Mouse (Mus musculus): ENCODE data around the gene AU022252. TPM values are rescaled to one million over a fixed set of nuclear protein-coding genes. Genes with fewer than 3 reads are reported as not detected.

Gene AU022252
- total RNA-seq, 2 experiments from 2014 or later = 19.3 to 21.2 TPM

DNA sequence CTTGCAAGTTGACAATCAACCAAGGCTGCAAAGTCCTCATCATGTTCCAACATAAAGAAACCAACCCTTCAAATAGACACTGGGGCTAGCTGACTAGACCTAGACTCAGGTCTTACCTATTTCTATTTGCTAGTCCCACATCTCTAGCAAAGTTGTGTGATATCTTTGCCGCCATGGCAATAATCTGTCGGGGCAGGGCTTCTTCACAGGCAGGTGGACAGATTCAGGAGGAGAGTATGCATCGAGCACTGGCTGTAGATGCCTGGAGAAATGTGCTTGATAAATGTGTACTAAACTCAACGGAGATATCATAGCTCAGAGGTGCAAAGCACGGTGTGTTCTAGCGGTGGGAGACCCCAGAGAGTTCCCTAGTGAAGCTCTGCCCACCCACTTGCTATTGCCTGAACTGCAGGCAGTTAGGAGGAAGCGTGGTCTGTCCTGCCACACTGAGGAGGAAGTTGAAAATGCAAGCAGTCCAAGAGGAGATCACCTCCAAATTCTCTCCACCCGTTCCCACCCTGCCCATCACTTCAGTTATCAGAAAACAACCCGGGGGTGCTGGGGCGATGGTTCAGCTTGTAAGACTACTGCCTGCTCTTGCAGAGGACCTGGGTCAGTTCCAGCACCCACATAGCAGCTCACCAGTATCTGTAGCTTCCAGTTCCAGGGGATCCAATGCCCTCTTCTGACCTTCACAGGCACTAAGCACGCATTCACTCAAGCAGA lies 44.3 kb downstream of the AU022252 start:
- DNase-seq = no peak

DNA sequence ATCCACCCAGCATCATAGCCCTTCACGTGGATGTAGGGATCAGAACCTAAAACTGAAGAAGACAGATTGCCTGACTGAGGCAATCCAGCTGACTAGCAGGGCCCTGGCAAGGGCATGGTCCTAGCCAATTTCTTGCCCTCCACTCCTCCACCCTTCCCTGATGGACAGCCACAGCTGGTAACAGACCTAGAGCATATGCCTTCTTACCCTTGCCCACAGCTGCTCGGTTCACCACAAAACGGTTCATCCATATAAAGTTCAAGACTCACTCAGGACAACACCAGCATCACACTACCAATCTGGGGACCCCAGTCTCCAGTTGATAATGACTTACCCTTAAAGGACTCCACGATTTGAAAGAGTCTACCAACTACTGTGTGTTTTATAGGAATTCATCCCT lies 46.7 kb downstream of the AU022252 start:
- DNase-seq = no peak

DNA sequence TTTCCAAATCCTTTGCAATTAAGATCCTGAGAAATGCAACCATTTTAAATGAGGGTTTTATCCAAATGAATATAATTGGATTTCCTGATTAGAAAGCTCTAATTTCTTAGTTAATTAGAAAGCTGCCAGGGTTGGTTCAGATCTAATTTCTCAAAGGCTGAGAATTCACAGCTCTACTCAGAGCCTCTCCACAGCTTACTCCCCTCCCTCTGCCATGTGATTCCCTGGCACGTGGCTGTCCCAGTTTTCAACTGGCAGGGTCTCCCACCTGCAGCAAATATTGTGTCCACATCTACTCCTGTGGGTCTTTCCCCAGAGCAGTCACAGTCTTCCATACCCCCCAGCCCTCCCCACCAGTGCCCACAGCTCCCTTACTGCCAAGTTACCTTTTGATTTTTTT lies 49.0 kb downstream of the AU022252 start:
- no peak for DNase-seq

DNA sequence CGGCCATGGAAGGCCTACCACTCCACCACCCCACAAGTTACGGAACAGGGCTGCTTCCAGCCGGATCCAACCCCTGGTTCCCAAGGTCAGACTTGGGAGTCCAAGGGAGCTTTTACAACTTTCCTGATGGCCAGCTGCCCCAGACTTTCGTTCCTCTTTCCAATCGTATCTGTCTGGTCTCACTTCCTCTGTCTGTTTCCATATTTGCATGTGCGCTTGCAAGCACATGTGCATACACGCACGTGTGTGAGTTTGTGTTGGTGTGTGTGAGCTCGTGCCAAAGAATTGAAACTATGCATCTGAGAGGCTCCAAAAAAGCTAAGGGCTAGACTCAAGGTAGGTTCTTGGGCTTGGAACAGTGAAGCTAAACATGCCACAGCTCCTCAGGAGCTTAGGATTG lies 51.1 kb downstream of the AU022252 start:
- DNase-seq = no peak

DNA sequence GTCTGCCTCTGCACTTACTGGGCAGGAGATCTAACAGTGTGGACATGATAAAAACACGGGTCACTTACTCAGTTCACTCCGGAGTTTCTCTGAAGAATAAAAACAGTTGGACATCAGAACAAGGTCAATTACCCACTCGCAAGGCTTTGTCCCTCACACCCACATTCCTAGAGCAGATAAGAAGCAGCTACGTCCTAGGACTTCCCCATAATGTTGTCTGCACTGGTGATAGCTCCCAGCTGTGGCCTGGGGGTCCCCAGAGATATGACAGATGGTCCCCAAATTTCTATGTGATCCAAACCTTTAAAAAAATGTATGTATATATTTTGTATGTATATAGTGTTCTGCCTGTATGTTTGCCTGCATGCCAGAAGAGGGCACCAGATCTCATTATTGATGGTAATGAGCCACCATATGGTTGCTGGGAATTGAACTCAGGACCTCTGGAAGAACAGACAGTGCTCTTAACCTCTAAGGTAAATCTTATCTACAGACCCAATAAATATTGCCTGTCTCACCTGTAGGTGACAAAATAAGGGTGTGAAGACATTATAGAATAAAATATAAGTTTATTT lies 52.3 kb downstream of the AU022252 start:
- DNase-seq = no peak

DNA sequence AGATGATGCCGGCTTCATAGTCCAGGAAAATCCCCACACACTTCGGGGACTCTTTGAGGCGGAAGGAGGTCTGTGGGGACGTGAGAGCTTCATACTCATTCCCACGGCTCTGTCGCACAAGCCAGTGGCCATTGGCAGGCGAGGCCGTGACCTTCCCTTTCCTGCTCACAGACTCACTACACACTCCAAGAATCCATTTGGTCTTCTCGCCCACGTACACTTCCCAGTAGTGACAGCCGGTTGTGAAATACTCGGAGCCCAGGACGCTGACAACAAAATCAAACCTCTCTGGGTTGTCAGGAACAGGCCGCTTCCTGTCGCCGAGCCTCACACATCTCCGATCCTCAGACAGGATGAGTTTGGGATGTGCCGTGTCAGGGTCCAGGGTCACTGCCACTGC lies 54.2 kb downstream of the AU022252 start:
- no peak for DNase-seq

DNA sequence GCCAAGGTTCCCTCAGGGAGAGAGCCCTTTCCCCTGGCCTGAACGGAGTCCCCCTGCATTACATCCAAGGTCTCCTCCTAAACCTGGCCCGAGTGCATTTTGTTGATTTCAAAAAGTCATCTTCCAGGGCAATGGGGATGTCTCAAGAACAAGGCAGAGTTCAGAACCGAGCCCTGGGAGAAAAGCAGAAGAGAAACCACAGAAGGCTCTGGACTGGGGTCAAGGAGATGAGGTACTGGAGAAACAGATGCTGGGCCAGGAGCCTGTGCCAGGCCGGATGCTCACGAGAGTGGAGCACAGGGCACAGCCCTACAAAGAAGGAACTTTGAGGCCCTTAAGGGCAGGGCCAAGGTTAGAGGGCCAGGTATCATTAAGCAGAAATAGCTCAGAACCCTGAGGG lies 54.8 kb downstream of the AU022252 start:
- no peak for DNase-seq

DNA sequence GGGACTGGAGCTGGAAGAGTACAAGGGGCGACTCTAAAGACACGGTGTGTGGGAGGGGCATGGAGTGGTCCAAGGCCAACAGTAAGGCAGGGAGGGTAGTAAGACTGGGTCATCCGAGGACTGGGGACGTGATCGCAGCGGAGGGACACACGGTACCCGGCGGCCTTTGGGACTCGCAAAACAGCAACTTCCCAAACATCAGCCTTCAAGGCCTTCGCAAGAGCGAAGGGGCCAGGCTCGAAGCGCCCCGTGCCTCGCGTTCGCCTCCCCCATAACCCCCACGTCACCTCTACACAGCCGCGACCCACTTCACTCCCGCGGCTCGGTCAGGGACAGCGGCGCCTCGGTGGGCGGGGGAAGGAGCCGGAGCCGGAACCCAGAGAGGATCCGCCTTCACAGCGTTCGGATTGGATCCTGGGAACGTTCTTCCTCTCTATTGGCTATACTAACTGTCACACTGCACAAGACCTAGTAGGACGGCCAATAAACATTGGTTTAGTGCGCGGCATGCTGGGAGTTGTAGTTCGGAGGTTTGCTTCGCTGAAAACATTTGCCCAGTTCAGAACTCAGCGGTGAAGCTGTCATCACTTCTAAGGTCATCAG lies 58.6 kb downstream of the AU022252 start, which contains the start of gene Zfp691:
TSS of gene Zfp691 (minus strand) at position 345 of the 603 bp plus-strand sequence.
- peak; percentile 87 for DNase-seq

DNA sequence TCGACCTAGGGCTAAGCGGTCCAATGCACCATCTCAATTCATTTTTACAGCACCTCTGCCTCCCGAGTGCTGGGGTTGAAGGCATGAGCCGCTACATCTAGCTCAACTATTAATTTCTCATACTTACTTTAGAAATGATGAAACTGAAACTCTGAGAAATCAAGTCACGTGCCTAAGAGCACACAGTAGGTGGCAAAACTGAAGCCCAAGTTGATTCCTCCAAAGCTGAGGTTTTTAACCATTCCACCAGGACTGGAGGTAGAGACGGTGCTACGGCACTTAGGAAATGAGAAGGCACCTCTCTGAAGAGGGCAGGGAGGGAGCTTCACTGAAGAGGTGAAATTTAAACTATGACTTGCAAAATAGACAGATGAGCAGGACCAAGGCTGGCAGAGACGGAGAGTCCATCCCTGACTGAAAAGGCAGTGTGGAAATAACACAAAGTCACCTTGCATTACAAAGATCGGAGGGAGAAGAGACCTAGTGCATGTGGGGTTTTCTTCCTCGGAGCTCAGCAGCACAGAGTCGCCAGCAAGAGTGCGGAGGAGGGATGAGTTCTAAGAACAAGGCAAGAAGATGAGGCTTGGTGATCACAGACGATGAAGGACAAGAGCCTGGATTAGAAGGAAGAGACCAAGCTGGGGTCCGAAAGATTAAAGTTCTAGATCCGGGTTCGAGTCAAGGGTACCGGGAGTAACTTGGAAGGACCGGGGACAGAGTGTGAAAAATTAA lies 59.4 kb downstream of the AU022252 start:
- no peak for DNase-seq

DNA sequence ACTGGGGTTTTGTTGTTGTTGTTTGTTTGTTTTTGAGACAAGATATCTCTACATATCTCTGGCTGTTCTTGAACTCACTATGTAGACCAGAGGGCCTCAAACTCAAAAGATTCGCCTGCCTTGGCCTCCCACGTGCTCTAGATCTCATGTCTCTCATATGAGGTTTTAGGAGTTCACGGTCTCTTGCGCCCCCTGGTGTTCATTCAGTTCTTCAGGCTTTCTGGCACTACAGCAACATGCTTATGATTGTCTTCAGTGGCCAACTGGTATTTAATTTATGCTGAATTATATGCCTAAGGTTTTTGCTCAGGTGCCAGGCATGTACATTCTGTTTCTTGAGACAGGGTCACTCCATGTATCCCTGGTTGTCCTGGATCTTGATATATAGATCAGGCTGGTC lies 64.8 kb downstream of the AU022252 start:
- DNase-seq = peak; percentile 85

DNA sequence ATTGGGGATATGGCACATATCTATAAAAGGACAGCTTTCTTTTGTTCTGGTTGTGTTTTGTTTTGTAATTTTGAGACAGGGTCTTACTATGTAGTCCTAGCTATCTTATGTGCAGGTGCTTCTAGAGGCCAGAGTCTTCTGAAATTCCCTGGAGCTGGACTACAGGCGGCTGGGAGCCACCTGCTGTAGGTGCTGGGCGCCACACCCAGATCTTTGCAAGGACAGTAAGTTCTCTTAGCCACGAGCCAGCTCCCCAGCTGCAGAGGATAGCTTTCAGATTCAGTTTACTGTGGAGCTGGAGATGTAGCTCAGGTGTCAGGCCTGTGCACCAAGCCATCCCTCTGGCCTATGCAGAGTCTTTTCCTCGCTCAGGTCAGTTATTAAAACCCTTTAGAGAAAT lies 65.4 kb downstream of the AU022252 start:
- DNase-seq = no peak

DNA sequence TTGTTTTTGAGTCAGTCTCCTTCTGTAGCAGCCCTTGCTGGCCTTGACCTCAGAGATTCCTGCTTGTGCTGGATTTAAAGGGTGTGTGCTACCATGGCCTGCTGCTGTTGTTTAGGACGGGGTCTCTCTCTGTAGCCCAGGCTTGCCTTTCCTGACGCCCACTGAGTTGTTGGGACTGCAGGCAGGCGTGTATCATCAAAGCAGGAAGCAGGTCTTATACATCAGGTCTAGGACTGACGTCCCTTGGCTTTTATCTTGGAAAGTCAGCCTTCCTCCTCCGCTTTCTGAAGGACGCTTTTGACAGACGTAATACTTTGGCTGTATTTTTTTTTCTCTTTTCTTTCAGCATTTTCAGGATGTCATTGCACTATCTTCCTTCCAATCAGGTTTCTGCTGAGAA lies 66.6 kb downstream of the AU022252 start:
- no peak for DNase-seq

DNA sequence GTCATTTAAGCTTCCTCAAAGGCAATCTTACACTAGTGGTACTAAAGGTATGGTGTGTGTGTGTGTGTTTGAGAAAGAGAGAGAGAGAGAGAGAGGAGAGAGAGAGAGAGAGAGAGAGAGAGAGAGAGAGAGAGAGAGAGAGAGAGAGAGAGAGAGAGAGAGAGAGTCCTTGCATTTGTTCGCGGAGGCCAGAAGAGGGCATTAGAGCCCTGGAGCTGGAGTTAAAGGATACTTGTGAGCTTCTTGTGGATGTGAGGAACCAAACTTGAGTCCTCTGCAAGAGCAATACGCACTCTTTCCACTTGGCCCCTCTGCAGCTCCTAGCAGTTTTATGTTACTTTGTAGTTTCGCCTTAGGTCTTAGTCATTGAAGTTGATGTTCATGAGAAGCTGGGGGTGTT lies 69.5 kb downstream of the AU022252 start:
- no peak for DNase-seq

DNA sequence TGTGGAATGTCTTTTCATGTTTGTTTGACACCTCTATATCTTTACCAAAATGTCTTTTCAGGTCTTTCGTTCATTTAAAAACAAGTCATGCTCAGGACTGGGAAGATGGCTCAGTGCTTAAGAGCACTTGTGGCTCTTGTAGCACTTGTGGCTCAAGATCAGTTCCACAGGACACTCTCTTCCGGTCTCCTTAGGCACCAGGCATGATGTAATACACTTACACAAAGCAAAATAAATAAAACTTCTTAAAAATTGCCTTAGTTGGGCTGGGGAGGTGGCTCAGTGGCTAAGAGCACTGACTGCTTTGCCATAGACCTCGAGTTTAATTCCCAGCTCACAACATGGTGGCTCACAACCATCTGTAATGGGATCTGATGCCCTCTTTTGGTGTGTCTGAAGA lies 71.2 kb downstream of the AU022252 start:
- no peak for DNase-seq

DNA sequence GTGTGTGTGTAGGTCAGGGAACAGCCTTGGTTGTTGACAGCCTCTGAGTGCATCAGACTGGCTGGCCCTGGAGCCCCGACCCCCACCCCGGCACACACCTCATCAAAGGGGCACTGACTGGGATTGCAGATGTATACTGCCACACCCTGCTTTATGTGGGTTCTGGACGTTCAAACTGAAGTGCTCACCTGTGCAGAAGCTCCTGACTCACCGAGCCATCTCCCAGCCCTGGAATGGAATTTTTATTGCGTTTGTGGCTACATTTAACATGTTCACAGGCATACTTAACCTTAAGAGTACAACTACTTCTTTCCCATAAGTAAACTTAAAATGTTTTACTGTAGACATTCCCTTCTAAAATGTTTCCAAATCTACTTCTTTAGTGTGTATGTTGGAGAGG lies 74.6 kb downstream of the AU022252 start:
- no peak for DNase-seq

DNA sequence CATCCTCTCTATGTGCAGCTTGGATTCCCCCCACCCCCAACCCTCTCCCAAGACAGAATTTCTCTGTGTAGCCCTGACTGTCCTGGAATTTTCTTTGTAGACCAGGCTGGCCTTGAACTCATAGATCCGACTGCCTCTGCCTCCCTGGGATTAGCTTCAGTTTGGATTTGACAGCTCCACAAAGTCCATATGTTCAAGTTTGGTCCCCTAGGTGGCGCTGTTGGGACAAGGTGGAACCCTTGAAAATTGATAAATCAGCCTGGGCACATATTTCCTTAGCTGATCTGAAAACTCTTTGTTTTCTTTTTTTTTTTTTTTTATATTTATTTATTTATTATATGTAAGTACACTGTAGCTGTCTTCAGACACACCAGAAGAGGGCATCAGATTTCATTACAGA lies 75.3 kb downstream of the AU022252 start:
- DNase-seq = peak; percentile 70

Other genes with a start within 250 kb of the AU022252 start
- gene Slc2a1, start 124.0 kb downstream of the AU022252 start, total RNA-seq (2021) = 1 to 10 TPM; 5.2 to 5.4 TPM
- gene Zfp691, start 58.5 kb downstream of the AU022252 start, total RNA-seq (2021) = 1 to 10 TPM; 8.7 to 8.9 TPM
- gene Ermap, start 42.7 kb downstream of the AU022252 start, total RNA-seq (2021) = 1 to 10 TPM in 1 of 2 experiments, under 1 TPM in 1; 0.49 to 1.9 TPM
- gene Svbp, start 37.4 kb downstream of the AU022252 start, total RNA-seq (2021) = 10 to 100 TPM; 38.2 to 44.7 TPM
- not detected for gene Tmem269, start 14.5 kb downstream of the AU022252 start, total RNA-seq (2021)
- gene P3h1, start 203 bp upstream of the AU022252 start, total RNA-seq (2021) = 10 to 100 TPM; 23.3 to 30.5 TPM
- 10 to 100 TPM; 12.8 to 17.0 TPM for gene Cldn19, start 22.7 kb upstream of the AU022252 start, total RNA-seq (2021)
- 100 to 1,000 TPM; 547 to 553 TPM for gene Ybx1, start 61.9 kb upstream of the AU022252 start, total RNA-seq (2021)
- gene Ppih, start 87.8 kb upstream of the AU022252 start, total RNA-seq (2021) = 10 to 100 TPM; 15.2 to 15.4 TPM
- under 1 TPM; 0.21 to 0.56 TPM for gene Ccdc30, start 182.8 kb upstream of the AU022252 start, total RNA-seq (2021)
- 1 to 10 TPM; 3.8 to 5.5 TPM for gene Ppcs, start 189.7 kb upstream of the AU022252 start, total RNA-seq (2021)
- not detected for gene Zmynd12, start 190.1 kb upstream of the AU022252 start, total RNA-seq (2021)

All from gastrocnemius, postnatal 10 days (tissue).